Mouse (Mus musculus) hindbrain, embryonic 10.5 days (tissue): Measurements from ENCODE around the gene Wfikkn1. TPM values are rescaled to one million over a fixed set of nuclear protein-coding genes. Genes with fewer than 3 reads are reported as not detected.

Experiments
- DNase-seq: peaks from one replicate; pipeline ENCODE4 v3.0.0-alpha.2; 2017; ENCODE audit warnings: low spot score
- H3K27ac ChIP-seq: fragments of 300-500 bp; sonication (generic); 2 replicates; pipeline ENCODE4 v1.5.1; 2016; ENCODE audit warnings: mild to moderate bottlenecking, moderate library complexity
- H3K27me3 ChIP-seq: fragments of 300-500 bp; sonication (generic); 2 replicates; pipeline ENCODE4 v1.6.1; 2016; ENCODE audit warnings: mild to moderate bottlenecking; ENCODE audit not compliant: poor library complexity, insufficient read depth, severe bottlenecking
- H3K36me3 ChIP-seq: fragments of 300-500 bp; sonication (generic); 2 replicates; pipeline ENCODE4 v1.6.1; 2016; ENCODE audit warnings: mild to moderate bottlenecking, moderate library complexity
- H3K4me1 ChIP-seq: fragments of 300-500 bp; sonication (generic); replicated peaks from 2 replicates; pipeline ENCODE4 v1.6.1; 2016; ENCODE audit warnings: mild to moderate bottlenecking
- H3K4me3 ChIP-seq: fragments of 300-500 bp; sonication (generic); 2 replicates; pipeline ENCODE4 v1.5.1; 2016; ENCODE audit warnings: mild to moderate bottlenecking, moderate library complexity
- H3K9me3 ChIP-seq: fragments of 300-500 bp; sonication (generic); 2 replicates; pipeline ENCODE4 v1.6.1; 2016; ENCODE audit warnings: mild to moderate bottlenecking, moderate library complexity
- WGBS: fragments of 180-500 bp; shearing (Covaris S2); methylation state at CpG from one replicate; pipeline ENCODE4 v1.1.7; 2016; 5-methylcytosine and 5-hydroxymethylcytosine counted together
- polyA plus RNA-seq: library from polyadenylated mRNA; unstranded; fragments of >200 nt; fragmentation: Nextera tagmentation; extraction: Ambion mirVana; gene quantifications from 2 replicates; pipeline ENCODE4 v1.2.1, GENCODE M21; 2016

Wfikkn1 gene
- polyA plus RNA-seq, 1 experiment from 2014 or later: 5.8 TPM

DNA sequence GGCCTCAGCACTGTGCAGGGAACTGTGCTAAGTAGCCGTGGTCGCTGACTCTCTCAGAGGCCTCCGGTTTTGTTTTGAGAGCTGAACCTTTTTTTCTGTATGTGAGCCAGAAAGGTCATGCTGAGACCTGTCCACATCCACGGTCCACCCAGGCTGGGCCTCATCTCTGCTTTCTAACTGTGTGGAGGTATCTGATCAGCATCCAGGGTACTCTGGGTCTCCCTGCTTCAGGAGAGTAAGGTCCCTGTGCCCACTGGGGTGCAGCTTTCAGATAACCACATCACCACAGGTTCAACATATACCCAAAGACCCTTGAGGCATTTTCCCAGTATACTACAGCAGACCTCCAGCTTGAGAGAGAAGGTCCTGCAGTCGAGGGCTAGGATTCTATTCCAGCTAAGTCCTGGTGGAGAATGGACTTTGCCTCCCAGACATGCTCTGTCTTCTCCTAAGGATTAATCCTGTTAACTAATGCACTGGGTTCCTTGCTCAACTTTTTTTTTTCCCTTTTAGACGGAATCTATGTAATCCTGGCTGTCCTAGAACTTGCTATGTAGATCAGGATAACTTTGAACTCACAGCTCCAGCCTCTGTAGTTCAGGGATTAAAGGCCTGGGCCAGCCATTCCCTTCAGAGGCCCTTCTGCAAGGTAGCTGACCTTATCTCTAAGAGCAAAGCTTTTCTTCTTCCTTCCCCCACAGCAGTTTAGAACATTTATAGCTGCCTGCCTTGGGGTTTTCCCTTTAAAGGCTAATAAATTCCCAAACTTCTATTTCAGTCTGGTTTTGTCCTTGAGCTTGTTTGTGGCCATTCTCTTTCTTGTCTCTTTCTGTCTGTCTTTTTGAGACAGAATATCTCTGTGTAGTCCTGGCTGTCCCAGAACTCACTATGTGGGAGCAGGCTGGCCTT, 18.7 kb downstream of the Wfikkn1 start:
- DNase-seq: no peak
- H3K4me1 ChIP-seq: peaks cover 38% of the 10 kb centered on the region

DNA sequence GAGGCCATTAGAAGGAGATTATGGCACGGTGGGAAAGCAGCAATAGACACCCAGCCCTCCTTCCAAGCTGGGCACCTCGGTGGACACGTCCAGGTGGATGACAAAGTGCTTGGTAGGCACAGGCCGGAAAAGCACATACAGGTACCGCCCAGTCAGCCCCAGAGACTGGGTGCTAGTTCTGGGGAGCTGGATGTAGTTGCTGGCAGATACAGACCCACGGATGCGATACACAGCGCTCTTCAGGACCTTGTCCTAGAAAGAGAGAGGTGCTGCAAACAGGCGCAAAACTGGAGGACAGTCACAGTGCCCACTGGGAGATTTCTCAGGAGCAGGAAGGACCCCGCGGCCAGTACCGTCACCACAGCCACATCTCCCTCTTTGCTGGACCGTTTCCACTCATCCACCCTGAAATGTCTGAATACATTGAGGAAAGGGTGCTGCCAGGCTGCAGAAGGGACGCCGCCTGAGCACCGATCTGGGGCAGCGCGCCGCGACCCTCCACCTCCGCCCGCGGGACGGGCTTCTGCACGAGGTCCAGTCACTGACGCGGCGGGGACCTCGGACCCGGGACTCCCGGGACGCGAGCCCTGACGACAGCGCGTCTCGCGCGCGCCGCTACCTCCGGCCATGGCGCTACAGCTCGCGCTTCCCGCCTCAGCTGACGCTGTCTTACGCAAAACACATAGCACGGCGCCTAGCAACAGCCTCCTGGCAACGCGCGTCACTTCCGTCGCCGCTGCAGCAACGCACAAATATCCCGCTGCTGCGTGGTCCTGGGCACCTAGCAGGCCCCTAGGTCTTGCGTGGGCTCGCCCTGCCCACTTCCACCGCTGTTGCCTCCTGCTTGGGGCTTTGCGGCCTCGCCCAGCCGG, 19.6 kb downstream of the Wfikkn1 start, which contains the start of gene Wdr90:
Gene Wdr90 (minus strand): TSS at position 670 of the 872 bp plus-strand sequence.
- WGBS: 3% methylated on average over 65 of the region's 65 CpGs
- DNase-seq: peak; percentile 93
- H3K4me3 ChIP-seq: peak within 1 kb of the TSS; percentile 82
- H3K27me3 ChIP-seq: no peaks in the 10 kb centered on the region
- H3K9me3 ChIP-seq: no peaks in the 10 kb centered on the region
- H3K27ac ChIP-seq: peak within 1 kb of the TSS; percentile 96
- H3K4me1 ChIP-seq: peaks cover 34% of the 10 kb centered on the region
- H3K36me3 ChIP-seq: peaks cover 20% of the 10 kb centered on the region

More for the DNA sequence above, 18.7 kb downstream of the Wfikkn1 start:
- WGBS: 16% methylated on average over 6 of the region's 6 CpGs
- Histone ChIP-seq H3K4me3 (peak overlapping the region; percentile 82), H3K9me3 (no peaks in the 10 kb centered on the region), H3K27ac (peak overlapping the region; percentile 96), H3K36me3 (peaks cover 16% of the 10 kb centered on the region), H3K27me3 (no peaks in the 10 kb centered on the region)

DNA sequence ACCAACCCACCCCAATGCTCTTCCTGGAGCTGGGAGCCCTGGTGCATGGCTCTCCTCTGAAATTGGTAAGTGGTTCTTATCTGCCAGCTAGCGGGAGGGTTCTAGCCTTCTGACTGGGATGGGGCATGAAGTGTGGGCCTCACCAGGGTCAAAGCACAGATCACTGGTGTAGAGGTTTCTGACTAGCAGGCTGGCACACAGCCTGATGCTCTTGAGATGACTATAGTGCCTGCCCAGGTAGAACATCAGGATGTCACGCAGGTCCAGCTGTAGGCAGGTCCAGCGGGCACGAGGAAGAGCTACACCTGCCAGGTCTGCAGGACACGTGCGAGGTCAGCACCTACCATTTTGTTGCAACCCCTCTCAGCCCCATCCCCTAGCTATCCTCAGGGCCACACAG, 20.4 kb downstream of the Wfikkn1 start:
- 91% methylated on average over 6 of the region's 6 CpGs for WGBS
- Histone ChIP-seq H3K4me3 (peak overlapping the region; percentile 82), H3K27ac (peak overlapping the region; percentile 96)

DNA sequence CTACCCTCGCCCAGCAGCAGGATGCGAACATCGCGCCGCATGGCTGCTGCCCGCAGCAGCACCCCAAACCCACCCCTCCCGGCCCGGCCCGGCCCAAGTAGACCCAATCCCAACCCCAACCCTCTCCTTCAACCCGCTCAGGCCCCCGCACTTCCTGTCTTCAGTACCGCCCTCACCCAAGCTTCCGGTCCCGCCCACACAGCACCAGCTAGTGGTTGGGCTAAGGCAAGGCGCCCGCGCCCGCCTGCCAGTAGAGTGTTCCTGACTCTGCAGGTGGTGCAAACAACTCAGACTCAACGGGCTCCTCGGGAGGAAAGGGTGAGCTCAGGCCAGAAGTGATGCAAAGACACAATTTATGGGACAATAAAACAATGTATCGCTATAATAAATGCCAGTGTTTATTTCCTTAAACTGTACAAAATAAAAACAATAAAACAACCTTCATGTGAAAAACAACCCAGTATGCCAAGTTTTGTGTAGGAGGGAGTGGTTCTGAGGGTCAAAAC, 36.2 kb downstream of the Wfikkn1 start, which contains the start of gene Rhot2:
Gene Rhot2 (minus strand): TSS at position 456 of the 506 bp plus-strand sequence.
- WGBS: under 1% methylated on average over 21 of the region's 21 CpGs
- peak within 1 kb of the TSS; percentile 95 for H3K27ac ChIP-seq

More for the DNA sequence above, 20.4 kb downstream of the Wfikkn1 start:
- Histone ChIP-seq H3K27me3 (no peaks in the 10 kb centered on the region), H3K4me1 (peaks cover 34% of the 10 kb centered on the region), H3K9me3 (no peaks in the 10 kb centered on the region), H3K36me3 (peaks cover 29% of the 10 kb centered on the region)
- DNase-seq: no peak

DNA sequence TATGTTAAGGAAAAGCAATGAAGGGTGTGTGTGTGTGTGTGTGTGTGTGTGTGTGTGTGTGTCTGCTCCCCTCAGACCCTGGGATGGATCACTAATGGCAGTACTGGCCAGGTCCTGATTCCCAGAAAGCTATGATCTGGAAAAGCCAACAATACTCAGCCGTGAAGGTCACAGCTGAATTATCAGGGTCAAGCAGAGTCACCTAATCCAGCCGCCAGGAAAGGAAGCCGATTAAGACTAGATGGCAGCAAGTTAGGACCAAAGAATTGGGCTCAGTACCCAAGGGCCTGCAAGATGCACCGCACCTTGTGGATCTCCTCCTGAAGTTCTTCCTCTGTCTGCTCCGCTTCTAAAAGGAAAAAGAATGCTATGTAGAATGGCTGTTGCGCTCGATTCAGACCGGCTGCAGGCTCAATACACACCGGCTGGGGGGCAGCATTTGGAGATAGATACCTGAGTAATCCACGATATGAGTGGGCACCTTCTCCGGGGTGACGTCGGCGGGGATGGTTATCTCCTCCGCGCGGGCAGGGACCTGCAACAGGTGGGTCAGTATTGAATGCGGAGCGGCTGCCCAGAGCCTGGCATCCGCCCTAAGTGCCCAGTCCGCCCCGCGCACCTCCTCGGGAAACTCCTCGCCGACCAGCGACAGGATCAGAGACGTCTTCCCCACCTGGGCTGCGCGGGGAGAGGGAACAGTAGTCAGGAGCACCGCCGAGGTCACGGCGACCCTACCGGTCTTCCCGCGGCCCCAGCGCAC, 36.8 kb downstream of the Wfikkn1 start:
- H3K27me3 ChIP-seq: no peaks in the 10 kb centered on the region
- H3K4me3 ChIP-seq: peak overlapping the region; percentile 86
- peak overlapping the region; percentile 95 for H3K27ac ChIP-seq
- peaks cover 38% of the 10 kb centered on the region for H3K4me1 ChIP-seq
- no peaks in the 10 kb centered on the region for H3K9me3 ChIP-seq
- H3K36me3 ChIP-seq: peaks cover 85% of the 10 kb centered on the region
- DNase-seq: no peak
- 4% methylated on average over 38 of the region's 38 CpGs for WGBS

More for the DNA sequence above, 36.2 kb downstream of the Wfikkn1 start, which contains the start of gene Rhot2:
- H3K4me3 ChIP-seq: peak within 1 kb of the TSS; percentile 86
- peaks cover 31% of the 10 kb centered on the region for H3K4me1 ChIP-seq
- H3K9me3 ChIP-seq: no peaks in the 10 kb centered on the region
- peaks cover 85% of the 10 kb centered on the region for H3K36me3 ChIP-seq
- DNase-seq: peak; percentile 93
- H3K27me3 ChIP-seq: no peaks in the 10 kb centered on the region

DNA sequence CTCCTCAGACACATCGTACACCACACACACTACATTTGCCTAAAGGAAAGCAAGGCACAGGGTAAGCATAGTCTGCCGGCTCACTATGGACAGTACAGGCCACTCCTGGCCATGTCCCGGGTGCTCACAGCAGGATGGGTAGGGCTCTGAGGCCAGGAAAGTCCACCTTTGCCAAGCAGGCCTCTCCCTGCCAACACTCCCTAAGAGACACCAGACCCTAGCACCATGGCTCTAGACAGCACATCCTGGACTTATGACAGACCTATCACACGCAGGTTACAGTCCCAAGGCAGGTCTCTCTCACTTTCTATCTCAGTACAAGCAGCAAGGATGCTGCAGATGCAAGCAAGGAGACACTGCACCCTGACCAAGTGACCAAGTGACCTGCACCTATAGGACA, 37.5 kb downstream of the Wfikkn1 start:
- Histone ChIP-seq H3K27ac (no peak overlapping the region), H3K27me3 (no peaks in the 10 kb centered on the region), H3K4me1 (peaks cover 44% of the 10 kb centered on the region), H3K4me3 (peak overlapping the region; percentile 86), H3K9me3 (no peaks in the 10 kb centered on the region), H3K36me3 (peaks cover 85% of the 10 kb centered on the region)
- WGBS: 90% methylated on average over 4 of the region's 4 CpGs
- no peak for DNase-seq

DNA sequence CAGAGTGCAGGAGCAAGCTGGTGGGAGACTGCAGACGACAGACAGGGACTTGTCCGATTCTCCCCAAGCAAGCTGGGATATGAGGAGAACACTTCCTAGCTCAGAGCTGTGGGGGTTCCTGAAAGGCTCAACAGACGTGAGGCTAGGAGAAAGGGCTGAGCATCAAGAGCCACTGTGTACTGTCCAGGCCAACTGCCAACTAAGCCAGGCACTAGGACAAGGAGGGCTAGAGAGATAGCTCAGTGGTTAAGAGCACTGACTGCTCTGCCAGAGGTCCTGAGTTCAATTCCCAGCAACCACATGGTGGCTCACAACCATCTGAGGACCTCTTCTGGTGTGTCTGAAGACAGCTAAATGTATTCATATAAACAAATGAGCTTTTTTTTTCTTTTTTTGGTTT, 38.1 kb downstream of the Wfikkn1 start:
- Histone ChIP-seq H3K27ac (no peak overlapping the region), H3K9me3 (no peaks in the 10 kb centered on the region), H3K4me3 (peak overlapping the region; percentile 9; the same call in 1 of the 2 replicates), H3K27me3 (no peaks in the 10 kb centered on the region), H3K4me1 (peaks cover 50% of the 10 kb centered on the region), H3K36me3 (peaks cover 84% of the 10 kb centered on the region)
- WGBS: 86% methylated on average over 3 of the region's 3 CpGs
- no peak for DNase-seq

DNA sequence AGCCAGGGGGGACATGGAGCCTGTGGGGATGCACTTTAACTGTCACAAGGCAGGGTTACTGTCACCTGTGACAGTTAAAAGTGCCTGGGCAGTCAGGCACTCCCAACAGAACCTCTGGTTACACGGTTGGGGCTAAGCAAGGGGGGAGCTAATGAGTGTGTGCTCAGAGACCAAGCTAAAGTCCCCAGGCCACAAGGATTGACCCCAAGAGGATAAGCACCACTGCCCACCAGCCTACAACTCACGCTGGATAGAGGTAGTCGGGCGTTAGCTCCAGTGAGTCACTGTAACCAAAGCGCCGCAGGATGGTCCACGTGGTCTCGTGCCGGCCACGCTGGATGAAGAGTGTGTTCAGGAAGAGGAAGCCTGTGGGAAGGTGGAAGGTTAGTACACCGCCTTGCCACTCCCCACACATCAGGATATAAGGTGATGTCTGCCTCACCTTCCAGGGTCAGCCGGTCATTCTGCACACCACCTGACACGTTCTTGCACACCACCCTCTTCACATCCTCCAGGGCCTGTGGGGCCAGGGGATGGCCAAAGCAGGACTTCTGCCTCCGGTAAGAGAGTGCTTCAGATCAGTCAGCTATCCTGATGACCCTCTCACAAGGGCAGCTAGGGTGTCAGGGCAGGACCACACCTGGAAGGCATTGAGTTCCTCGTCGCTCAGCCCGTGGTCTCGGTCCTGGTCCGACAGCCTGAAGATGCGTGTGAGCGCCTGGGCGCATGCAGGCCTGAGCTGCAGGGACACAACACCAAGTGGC, 39.4 kb downstream of the Wfikkn1 start, which contains the start of gene Gm20683:
Gene Gm20683 (minus strand): TSS at position 647 of the 764 bp plus-strand sequence.
- peaks cover 71% of the 10 kb centered on the region for H3K36me3 ChIP-seq
- H3K4me1 ChIP-seq: peaks cover 62% of the 10 kb centered on the region
- no peaks in the 10 kb centered on the region for H3K27me3 ChIP-seq
- no peak for DNase-seq
- H3K27ac ChIP-seq: no peak within 1 kb of the TSS
- no peaks in the 10 kb centered on the region for H3K9me3 ChIP-seq
- H3K4me3 ChIP-seq: peak within 1 kb of the TSS; percentile 9; the same call in 1 of the 2 replicates
- WGBS: 93% methylated on average over 22 of the region's 22 CpGs

DNA sequence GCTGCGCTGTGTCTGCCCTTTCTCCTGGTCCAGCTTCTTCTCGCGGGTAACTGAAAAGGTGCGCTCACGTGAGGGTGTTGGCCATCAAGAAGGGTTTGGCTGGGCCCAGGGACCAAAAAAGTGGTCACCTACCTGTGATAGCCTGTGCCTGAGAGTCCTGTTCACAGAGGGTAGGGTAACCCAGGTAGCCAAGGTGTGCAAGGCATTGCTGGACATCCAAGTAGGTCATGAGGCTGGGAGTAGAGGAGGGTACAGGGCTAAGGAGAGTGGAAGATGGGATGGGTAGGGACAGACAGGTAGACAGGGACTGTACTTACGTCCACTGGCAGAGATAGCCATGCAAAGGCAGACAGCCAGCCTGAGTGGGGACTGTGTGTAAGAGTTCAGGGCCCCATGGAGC, 40.1 kb downstream of the Wfikkn1 start:
- WGBS: 95% methylated on average over 6 of the region's 6 CpGs
- Histone ChIP-seq H3K4me3 (no peak overlapping the region), H3K27me3 (no peaks in the 10 kb centered on the region), H3K4me1 (peaks cover 70% of the 10 kb centered on the region), H3K36me3 (peaks cover 71% of the 10 kb centered on the region), H3K9me3 (no peaks in the 10 kb centered on the region), H3K27ac (no peak overlapping the region)
- no peak for DNase-seq

DNA sequence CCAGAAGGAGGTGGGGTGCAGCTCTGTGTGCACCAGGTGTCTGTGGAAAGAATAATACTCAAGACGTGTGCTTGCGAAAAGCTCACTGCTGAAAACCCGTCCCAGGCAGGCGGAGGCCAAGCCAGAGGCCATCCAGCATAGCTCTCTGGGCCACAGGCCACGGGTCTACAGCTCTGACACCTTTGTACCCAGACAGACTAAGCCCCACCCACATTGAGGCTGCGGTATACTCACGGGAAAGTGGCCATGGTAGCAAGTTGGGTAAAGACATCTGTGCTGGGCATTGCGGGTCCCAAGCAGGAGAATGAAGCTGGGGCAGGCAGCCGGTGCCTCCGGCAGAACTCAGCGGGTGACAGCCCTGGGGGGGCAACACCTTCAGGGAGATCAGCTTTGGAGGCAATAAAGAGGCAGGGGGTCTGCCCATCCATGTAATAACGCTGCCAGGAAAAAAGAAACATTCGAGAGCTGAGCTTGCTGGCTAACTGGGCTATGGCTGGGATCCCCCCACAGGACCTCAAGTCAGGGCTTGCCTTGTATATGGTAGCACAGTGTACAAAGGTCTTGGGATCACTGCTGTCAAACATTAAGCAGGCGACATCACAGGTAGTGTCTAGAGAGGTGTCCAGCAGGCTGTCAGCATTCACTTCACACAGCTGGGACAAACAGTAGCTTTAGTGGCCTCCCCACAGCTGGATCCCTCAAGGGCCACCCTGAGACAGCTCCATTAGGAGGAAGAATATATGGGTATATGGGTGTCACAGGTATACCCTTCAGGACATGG, 41.0 kb downstream of the Wfikkn1 start:
- Histone ChIP-seq H3K9me3 (no peaks in the 10 kb centered on the region), H3K27ac (no peak overlapping the region), H3K27me3 (no peaks in the 10 kb centered on the region), H3K4me3 (0 out of 2 replicates have a peak overlapping the region, but pooled peaks have one; percentile 7), H3K36me3 (peaks cover 72% of the 10 kb centered on the region), H3K4me1 (peaks cover 73% of the 10 kb centered on the region)
- no peak for DNase-seq
- WGBS: 90% methylated on average over 14 of the region's 14 CpGs

DNA sequence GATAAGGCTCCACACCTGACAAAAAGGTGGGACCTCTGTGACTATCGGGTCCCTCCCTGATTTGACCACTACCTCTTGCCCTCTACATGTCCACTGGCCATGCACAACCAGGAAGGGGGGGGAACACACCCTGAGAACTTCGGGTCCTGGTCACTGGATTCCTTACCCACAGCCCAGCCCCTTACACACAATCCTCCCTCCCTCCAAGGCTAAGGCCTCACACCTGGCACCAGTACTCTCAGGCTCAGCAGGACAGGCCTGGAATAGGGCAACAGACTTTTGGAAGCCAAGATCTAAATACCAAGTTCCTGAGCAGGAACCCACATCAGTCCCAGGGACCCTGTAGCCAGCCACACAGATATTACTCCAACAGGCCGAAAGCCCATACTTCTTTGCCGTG, 41.8 kb downstream of the Wfikkn1 start:
- Histone ChIP-seq H3K27ac (no peak overlapping the region), H3K9me3 (no peaks in the 10 kb centered on the region), H3K27me3 (no peaks in the 10 kb centered on the region), H3K4me3 (no peak overlapping the region), H3K4me1 (peaks cover 74% of the 10 kb centered on the region), H3K36me3 (peaks cover 75% of the 10 kb centered on the region)
- DNase-seq: no peak
- WGBS: 92% methylated on average over 4 of the region's 4 CpGs
